Mouse (Mus musculus) liver, postnatal 0 days (tissue): ENCODE results near the gene Rasa4. TPM values are rescaled to one million over a fixed set of nuclear protein-coding genes. Genes with fewer than 3 reads are reported as not detected.
"Not testable (repeated sequence)": the region's sequence is repeated elsewhere in the genome, so short reads cannot be mapped to it uniquely, and the experiment has no call there.

Source experiments
- ATAC-seq: fragments of 200-750 bp; cut with Nextera tagmentation; 2 replicates; pipeline ENCODE4 v1.8.0; 2017; ENCODE audit warnings: mild to moderate bottlenecking, moderate library complexity
- DNase-seq: peaks from one replicate; pipeline ENCODE4 v3.0.0-alpha.2; 2016
- H3K27ac ChIP-seq: fragments of 300-500 bp; sonication (generic); 2 replicates; pipeline ENCODE4 v1.5.1; 2014; ENCODE audit warnings: antibody characterized with exemption, moderate library complexity, mild to moderate bottlenecking, low read depth
- H3K27me3 ChIP-seq: fragments of 300-500 bp; sonication (generic); 2 replicates; pipeline ENCODE4 v1.6.1; 2014; ENCODE audit warnings: low read length, control low read depth, mixed read lengths; ENCODE audit not compliant: insufficient read depth
- H3K36me3 ChIP-seq: fragments of 300-500 bp; sonication (generic); replicated peaks from 2 replicates; pipeline ENCODE4 v1.6.1; 2014; ENCODE audit warnings: mild to moderate bottlenecking, control low read depth, low read length, moderate library complexity, mixed read lengths; ENCODE audit not compliant: insufficient read depth
- H3K4me1 ChIP-seq: fragments of 300-500 bp; sonication (generic); 2 replicates; pipeline ENCODE4 v1.6.1; 2014; ENCODE audit warnings: antibody characterized with exemption, mild to moderate bottlenecking, control low read depth; ENCODE audit not compliant: insufficient read depth
- H3K4me2 ChIP-seq: fragments of 300-500 bp; sonication (generic); 2 replicates; pipeline ENCODE4 v1.6.1; 2014; ENCODE audit warnings: low read depth, mild to moderate bottlenecking, low read length, moderate library complexity, mixed read lengths
- H3K4me3 ChIP-seq: fragments of 300-500 bp; sonication (generic); 2 replicates; pipeline ENCODE4 v1.5.1; 2014; ENCODE audit warnings: low read depth, low read length
- H3K9ac ChIP-seq: fragments of 300-500 bp; sonication (generic); replicated peaks from 2 replicates; pipeline ENCODE4 v1.6.1; 2014; ENCODE audit warnings: mild to moderate bottlenecking, moderate library complexity
- H3K9me3 ChIP-seq: fragments of 300-500 bp; sonication (generic); 2 replicates; pipeline ENCODE4 v1.6.1; 2016; ENCODE audit warnings: mild to moderate bottlenecking, control low read depth, low read length, mixed read lengths
- CTCF ChIP-seq: sonication (generic); IDR thresholded peaks from 2 replicates; pipeline ENCODE4 v1.5.1; 2016; ENCODE audit warnings: antibody characterized with exemption, low read depth
- EP300 ChIP-seq: IDR thresholded peaks from 2 replicates; pipeline ENCODE4 v1.6.1; 2016; ENCODE audit warnings: antibody characterized with exemption, low read depth, mild to moderate bottlenecking
- WGBS: fragments of 180-500 bp; shearing (Covaris S2); extraction: QIAGEN DNeasy Blood & Tissue Kit; methylation state at CpG from one replicate; pipeline ENCODE4 v1.1.7; 2014; ENCODE audit not compliant: insufficient replicate concordance; 5-methylcytosine and 5-hydroxymethylcytosine counted together
- polyA plus RNA-seq: library from polyadenylated mRNA; unstranded; fragments of >200 nt; fragmentation: Nextera tagmentation; extraction: Ambion mirVana; gene quantifications from 2 replicates; pipeline ENCODE4 v1.2.1, GENCODE M21; 2015

The Rasa4 gene
- polyA plus RNA-seq, 1 experiment from 2014 or later, result 2.1 TPM

DNA sequence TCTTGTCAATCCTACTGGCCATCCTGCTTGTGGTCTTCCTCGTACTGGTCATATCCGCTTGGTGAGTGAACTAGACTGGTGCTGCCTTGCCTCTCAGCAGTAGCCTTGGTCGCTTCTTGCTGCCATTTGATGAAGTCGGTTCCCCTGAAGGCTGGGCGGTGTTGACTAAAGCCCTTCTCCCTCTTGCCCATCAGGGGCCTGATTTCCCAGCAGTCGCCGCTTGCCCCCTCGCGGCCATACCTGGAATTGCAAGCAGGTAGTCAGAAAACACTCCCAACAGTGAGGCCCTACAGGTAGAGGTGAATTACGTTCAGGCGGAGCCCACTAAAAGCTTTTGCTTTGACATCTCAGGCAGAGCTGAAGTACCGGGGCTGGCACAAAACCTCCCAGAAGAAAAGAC lies 22.1 kb upstream of the Rasa4 start:
- H3K27ac ChIP-seq, result no peak overlapping the region
- TF ChIP-seq EP300, result no peak
- peak; percentile 98 for TF ChIP-seq CTCF
- ATAC-seq, result no peak
- H3K4me2 ChIP-seq, result no peak overlapping the region
- DNase-seq, result peak; percentile 81
- H3K4me3 ChIP-seq, result no peak overlapping the region
- H3K36me3 ChIP-seq, result no peaks in the 10 kb centered on the region
- H3K27me3 ChIP-seq, result 0 out of 2 replicates have a peak, but pooled peaks cover 3% of the 10 kb centered on the region
- H3K9ac ChIP-seq, result no peak overlapping the region
- no peaks in the 10 kb centered on the region for H3K9me3 ChIP-seq
- WGBS, result 12% methylated on average over 12 of the region's 12 CpGs
- no peaks in the 10 kb centered on the region for H3K4me1 ChIP-seq

DNA sequence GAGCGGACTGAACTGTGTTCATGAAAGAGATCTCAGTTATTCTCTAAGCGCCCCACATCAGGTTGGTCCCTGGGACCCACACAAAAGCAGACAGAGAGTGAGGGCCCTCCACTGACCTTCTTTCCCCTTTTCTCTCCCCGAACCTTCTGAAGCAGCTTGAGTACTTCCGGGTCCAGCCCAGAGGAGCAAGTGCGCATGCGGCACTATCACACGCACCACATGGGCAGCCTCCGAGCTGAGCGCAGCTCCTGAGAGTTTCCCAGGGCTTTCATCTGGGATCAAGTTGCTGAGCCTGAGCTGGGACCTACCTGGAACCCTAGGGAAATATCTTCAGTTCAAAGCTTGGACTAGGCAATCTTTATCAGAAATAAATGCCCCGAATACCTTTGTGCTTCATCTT lies 19.8 kb upstream of the Rasa4 start:
- 84% methylated on average over 10 of the region's 10 CpGs for WGBS

DNA sequence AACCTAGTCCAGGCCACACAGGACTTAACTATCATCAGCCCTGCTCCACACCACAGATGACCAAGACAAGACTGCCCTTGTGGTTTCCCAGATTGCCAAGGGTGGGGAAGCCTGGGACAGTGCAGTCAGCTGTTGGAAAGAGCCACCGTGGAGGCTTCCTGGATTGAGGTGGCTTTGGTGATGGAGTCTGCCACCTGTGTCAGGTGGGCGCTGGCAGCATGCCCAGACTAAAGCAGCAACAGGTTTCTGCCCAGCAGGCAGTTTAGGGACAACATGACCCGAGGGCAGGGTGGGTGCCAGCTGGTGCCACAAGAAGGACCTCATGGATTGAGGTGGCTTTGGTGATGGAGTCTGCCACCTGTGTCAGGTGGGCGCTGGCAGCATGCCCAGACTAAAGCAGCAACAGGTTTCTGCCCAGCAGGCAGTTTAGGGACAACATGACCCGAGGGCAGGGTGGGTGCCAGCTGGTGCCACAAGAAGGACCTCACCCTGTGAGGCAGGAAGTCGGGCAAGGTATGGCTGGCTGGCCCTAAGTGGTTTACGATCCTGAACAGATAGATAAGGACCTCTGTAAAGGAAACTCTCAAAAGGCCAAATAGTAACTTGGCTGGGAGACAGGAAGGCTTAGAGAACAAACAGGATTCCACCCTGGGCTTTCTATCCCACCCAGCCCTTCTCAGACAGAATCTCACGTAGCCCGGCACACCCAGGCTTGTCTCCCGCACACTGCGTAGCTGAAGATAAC lies 17.1 kb upstream of the Rasa4 start:
- H3K9ac ChIP-seq, H3K27me3 ChIP-seq, H3K36me3 ChIP-seq, ATAC-seq, H3K4me3 ChIP-seq, H3K27ac ChIP-seq, H3K4me2 ChIP-seq, H3K9me3 ChIP-seq, DNase-seq, H3K4me1 ChIP-seq: not testable (repeated sequence)
- WGBS, result 53% methylated on average over 10 of the region's 11 CpGs

More for the DNA sequence above, 19.8 kb upstream of the Rasa4 start:
- DNase-seq (no peak), ATAC-seq (no peak)
- no peaks in the 10 kb centered on the region for H3K27me3 ChIP-seq
- H3K9ac ChIP-seq, result no peak overlapping the region
- H3K9me3 ChIP-seq, result no peaks in the 10 kb centered on the region
- H3K4me3 ChIP-seq, result no peak overlapping the region
- no peak overlapping the region for H3K4me2 ChIP-seq
- no peak for TF ChIP-seq EP300
- no peak for TF ChIP-seq CTCF
- no peaks in the 10 kb centered on the region for H3K4me1 ChIP-seq
- no peak overlapping the region for H3K27ac ChIP-seq
- no peaks in the 10 kb centered on the region for H3K36me3 ChIP-seq

DNA sequence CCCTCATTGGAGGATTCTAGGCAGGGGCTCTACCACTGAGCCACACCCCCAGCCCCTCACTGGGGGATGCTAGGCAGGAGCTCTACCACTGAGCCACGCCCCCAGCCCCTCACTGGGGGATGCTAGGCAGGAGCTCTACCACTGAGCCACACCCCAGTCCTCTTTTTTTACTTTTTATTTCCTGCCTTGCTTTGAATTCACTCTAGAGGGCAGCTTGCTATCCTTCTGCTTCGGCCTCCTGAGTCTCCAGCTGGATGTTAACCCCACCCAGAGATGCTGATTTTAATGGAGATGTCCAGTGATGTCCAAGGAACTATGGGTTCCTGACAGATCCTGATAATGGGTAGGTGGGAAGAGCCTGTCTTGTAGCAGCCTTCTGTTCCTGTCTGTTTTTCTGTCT lies 14.3 kb upstream of the Rasa4 start:
- Histone ChIP-seq H3K9ac (no peak overlapping the region), H3K4me1 (no peaks in the 10 kb centered on the region), H3K27me3 (no peaks in the 10 kb centered on the region), H3K4me2 (no peak overlapping the region), H3K36me3 (no peaks in the 10 kb centered on the region), H3K4me3 (no peak overlapping the region), H3K27ac (no peak overlapping the region), H3K9me3 (no peaks in the 10 kb centered on the region)
- no peak for DNase-seq
- 61% methylated on average over 1 of the region's 2 CpGs for WGBS
- ATAC-seq, result no peak
- TF ChIP-seq EP300 (no peak), CTCF (no peak)

DNA sequence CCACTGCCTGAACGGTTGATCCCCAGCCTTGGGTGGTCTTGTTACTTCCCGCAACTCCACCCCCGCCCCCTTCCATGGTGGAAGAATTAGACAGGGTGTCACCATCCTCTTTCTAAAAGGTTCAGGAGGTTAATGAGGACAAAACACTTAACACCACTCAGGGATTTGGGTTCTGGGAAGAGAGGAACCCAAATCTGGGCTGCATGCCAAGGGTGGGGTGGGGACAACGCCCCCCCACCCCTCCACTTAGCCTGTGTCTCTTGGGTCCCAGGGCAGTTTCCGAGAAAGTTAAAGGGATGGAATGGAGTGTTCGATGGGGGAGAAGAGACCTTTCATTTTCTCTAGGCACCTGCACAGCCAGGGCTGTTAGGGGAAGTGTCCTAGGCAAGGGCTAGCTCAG lies 10.7 kb upstream of the Rasa4 start:
- WGBS, result 58% methylated on average over 6 of the region's 6 CpGs
- Histone ChIP-seq H3K4me2 (no peak overlapping the region), H3K27ac (no peak overlapping the region), H3K9ac (no peak overlapping the region), H3K36me3 (no peaks in the 10 kb centered on the region), H3K4me3 (no peak overlapping the region), H3K9me3 (no peaks in the 10 kb centered on the region), H3K4me1 (no peaks in the 10 kb centered on the region), H3K27me3 (no peaks in the 10 kb centered on the region)
- TF ChIP-seq CTCF (no peak), EP300 (no peak)
- ATAC-seq (no peak), DNase-seq (no peak)

DNA sequence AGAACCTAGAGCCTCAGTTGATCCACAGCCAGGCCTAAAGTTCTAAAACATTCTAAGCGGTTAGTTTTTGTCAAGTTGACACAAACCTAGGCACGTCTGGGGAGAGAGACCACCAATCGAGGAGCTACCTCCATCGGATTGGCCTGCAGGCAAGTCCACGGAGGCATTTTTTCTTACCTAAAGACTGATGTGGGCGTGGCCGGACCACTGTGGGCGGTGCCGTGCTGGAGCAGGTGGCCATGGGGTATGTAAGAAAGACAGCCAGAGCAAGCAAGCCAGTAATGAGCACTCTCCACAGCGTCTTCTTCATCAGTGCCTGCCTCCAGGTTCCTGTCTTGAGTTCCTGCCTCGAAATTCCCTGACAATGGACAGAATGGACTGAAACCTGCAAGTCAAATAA lies 10.2 kb upstream of the Rasa4 start:
- Histone ChIP-seq H3K4me1 (no peaks in the 10 kb centered on the region), H3K9me3 (no peaks in the 10 kb centered on the region), H3K9ac (no peak overlapping the region), H3K36me3 (no peaks in the 10 kb centered on the region), H3K27me3 (no peaks in the 10 kb centered on the region), H3K27ac (no peak overlapping the region), H3K4me2 (no peak overlapping the region), H3K4me3 (no peak overlapping the region)
- WGBS, result 65% methylated on average over 11 of the region's 11 CpGs
- ATAC-seq (no peak), DNase-seq (no peak)
- TF ChIP-seq CTCF (no peak), EP300 (no peak)
